Mouse (Mus musculus) ES-E14 (cell line): ENCODE data around the gene Prrt4.

ENCODE experiments used
- CHD2 ChIP-seq: IDR thresholded peaks from 2 replicates; pipeline ENCODE4 v1.6.1; 2014; ENCODE audit warnings: mild to moderate bottlenecking, low read depth, low read length, inconsistent platforms
- MAFK ChIP-seq: IDR thresholded peaks from 2 replicates; pipeline ENCODE4 v1.6.1; 2014; ENCODE audit warnings: mild to moderate bottlenecking, low read depth, low read length, inconsistent platforms; ENCODE audit not compliant: insufficient read depth
- ZNF384 ChIP-seq: IDR thresholded peaks from 2 replicates; pipeline ENCODE4 v1.6.1; 2012; ENCODE audit warnings: low read depth, low read length, inconsistent platforms

GRCm38 (mm10) chr6:29203861-29204585, 24.6 kb upstream of the Prrt4 start:
- TF ChIP-seq ZNF384 (no peak), CHD2 (no peak), MAFK (no peak)
